Mouse (Mus musculus): Measurements from ENCODE around the gene Gm20388. TPM values are rescaled to one million over a fixed set of nuclear protein-coding genes. Genes with fewer than 3 reads are reported as not detected.
A peak's percentile ranks its signal among the peaks of the same experiment; 100 is the strongest.

Gm20388 gene
- polyA plus RNA-seq, 1 experiment from 2014 or later = not detected

- no peaks in the 10 kb centered on the region for H3K9me3 ChIP-seq
- no peak for ATAC-seq (ENCODE audit: insufficient number of reproducible peaks, insufficient read depth, low FRiP score, low TSS enrichment)
- H3K9ac ChIP-seq = no peak overlapping the region
- no peak overlapping the region for H3K4me2 ChIP-seq (replicated peaks)
- no peaks in the 10 kb centered on the region for H3K27me3 ChIP-seq
- H3K4me3 ChIP-seq = no peak overlapping the region
- H3K4me1 ChIP-seq = peaks cover 19% of the 10 kb centered on the region; the same call in 1 of the 2 replicates
- no peak overlapping the region for H3K27ac ChIP-seq
- H3K36me3 ChIP-seq = peaks cover 98% of the 10 kb centered on the region
- WGBS = 26% methylated on average over 9 of the region's 9 CpGs
These were observed 665.2 kb downstream of the Gm20388 start for GRCm38 (mm10) chr8:120575801-120576200.

GRCm38 (mm10) chr8:120577821-120578220, 667.2 kb downstream of the Gm20388 start:
- 85% methylated on average over 17 of the region's 17 CpGs for WGBS
- Histone ChIP-seq H3K9me3 (no peaks in the 10 kb centered on the region), H3K27me3 (no peaks in the 10 kb centered on the region), H3K27ac (no peak overlapping the region), H3K9ac (no peak overlapping the region), H3K36me3 (peaks cover 96% of the 10 kb centered on the region), H3K4me1 (peaks cover 19% of the 10 kb centered on the region; the same call in 1 of the 2 replicates), H3K4me2 (replicated peaks) (no peak overlapping the region), H3K4me3 (no peak overlapping the region)
- no peak for ATAC-seq (ENCODE audit: insufficient number of reproducible peaks, insufficient read depth, low FRiP score, low TSS enrichment)

DNA sequence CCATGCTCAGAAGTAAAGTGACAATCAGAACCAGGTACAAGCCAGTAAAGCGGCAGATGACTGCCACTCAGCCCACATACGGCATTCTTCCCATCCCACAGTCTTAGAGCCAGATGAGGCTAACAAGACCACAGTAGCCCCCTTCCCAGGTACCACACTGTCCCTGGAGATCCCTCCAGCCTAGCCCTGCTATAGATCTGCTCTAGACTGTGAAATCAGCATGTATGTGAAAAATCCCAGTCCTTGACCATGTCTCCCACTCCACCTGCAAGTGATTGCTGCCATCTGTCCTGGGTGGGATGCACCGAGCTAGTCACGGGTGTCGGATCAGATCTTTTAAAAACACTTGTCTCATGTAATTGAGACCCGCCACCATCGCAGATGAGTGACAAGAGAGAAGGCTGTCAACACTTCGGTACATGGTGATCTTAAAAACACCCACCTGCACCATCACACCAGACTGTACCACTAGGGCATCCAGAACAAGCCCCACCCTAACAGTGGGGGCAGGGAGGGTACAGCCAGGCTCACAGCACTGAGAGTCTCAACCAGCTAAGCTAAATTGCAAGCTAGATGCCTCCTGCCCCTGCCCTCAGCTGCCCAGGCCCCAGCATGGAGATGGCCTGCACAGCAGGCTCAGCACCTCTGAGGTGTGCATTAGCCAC, 669.8 kb downstream of the Gm20388 start:
- Histone ChIP-seq H3K27me3 (no peaks in the 10 kb centered on the region), H3K4me1 (0 out of 2 replicates have a peak, but pooled peaks cover 9% of the 10 kb centered on the region), H3K4me2 (replicated peaks) (no peak overlapping the region), H3K9ac (no peak overlapping the region), H3K36me3 (peaks cover 84% of the 10 kb centered on the region), H3K9me3 (no peaks in the 10 kb centered on the region), H3K27ac (no peak overlapping the region), H3K4me3 (no peak overlapping the region)
- ATAC-seq (ENCODE audit: insufficient number of reproducible peaks, insufficient read depth, low FRiP score, low TSS enrichment) = no peak
- WGBS = 80% methylated on average over 8 of the region's 8 CpGs

DNA sequence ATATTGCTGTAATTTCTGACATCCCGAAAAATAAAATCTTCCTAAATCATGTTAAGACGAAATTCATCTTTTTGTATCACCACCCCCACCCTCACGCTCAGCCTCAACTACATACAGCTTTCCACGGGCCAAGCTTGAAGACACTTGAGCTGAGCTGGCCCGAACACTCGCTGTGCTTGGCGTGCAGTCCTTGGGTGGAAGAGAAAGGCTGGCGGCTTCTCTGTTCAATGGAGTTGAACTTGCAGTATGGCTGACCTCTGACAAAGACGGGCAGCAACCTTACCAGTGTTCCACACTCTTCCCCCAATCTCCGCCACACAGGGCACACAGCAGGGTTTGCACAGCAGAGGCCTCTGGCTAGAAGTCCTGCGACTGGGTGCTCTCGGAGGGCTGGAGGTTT, 670.7 kb downstream of the Gm20388 start:
- H3K9ac ChIP-seq = no peak overlapping the region
- H3K36me3 ChIP-seq = peaks cover 81% of the 10 kb centered on the region
- no peak for ATAC-seq (ENCODE audit: insufficient number of reproducible peaks, insufficient read depth, low FRiP score, low TSS enrichment)
- WGBS = 92% methylated on average over 12 of the region's 12 CpGs
- H3K9me3 ChIP-seq = no peaks in the 10 kb centered on the region
- no peak overlapping the region for H3K4me3 ChIP-seq
- no peak overlapping the region for H3K27ac ChIP-seq
- H3K4me1 ChIP-seq = 0 out of 2 replicates have a peak, but pooled peaks cover 1% of the 10 kb centered on the region
- no peaks in the 10 kb centered on the region for H3K27me3 ChIP-seq
- H3K4me2 ChIP-seq (replicated peaks) = no peak overlapping the region

- Histone ChIP-seq H3K27ac (no peak overlapping the region), H3K4me2 (replicated peaks) (no peak overlapping the region), H3K9me3 (no peaks in the 10 kb centered on the region), H3K4me3 (no peak overlapping the region), H3K4me1 (no peaks in the 10 kb centered on the region), H3K27me3 (no peaks in the 10 kb centered on the region), H3K36me3 (peaks cover 76% of the 10 kb centered on the region), H3K9ac (no peak overlapping the region)
- 94% methylated on average over 8 of the region's 8 CpGs for WGBS
- ATAC-seq (ENCODE audit: insufficient number of reproducible peaks, insufficient read depth, low FRiP score, low TSS enrichment) = no peak
These were observed 671.2 kb downstream of the Gm20388 start for GRCm38 (mm10) chr8:120581811-120582210.

DNA sequence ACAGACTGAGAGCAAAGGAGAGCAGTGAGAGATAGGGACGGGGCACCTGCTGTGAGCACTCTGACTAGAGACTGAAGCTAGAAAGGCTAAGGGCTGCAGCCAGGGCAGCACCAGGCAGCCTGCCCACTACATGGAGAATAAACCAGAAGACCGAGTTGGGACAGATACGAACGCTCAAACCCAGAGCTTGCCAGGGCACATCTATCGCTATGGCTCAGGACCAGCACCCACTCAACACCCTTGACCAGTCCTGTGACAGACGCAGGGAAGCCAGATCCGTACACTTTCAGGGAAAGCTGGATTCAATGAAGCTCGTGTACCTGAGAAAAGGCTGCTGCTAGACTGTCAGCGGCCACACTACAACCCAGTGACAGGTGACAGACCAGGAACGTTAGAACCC, 674.9 kb downstream of the Gm20388 start:
- H3K4me3 ChIP-seq = no peak overlapping the region
- no peaks in the 10 kb centered on the region for H3K9me3 ChIP-seq
- 89% methylated on average over 10 of the region's 10 CpGs for WGBS
- no peak overlapping the region for H3K27ac ChIP-seq
- no peak overlapping the region for H3K9ac ChIP-seq
- ATAC-seq (ENCODE audit: insufficient number of reproducible peaks, insufficient read depth, low FRiP score, low TSS enrichment) = no peak
- peaks cover 41% of the 10 kb centered on the region for H3K36me3 ChIP-seq
- H3K4me2 ChIP-seq (replicated peaks) = no peak overlapping the region
- peaks cover 8% of the 10 kb centered on the region for H3K4me1 ChIP-seq
- no peaks in the 10 kb centered on the region for H3K27me3 ChIP-seq

GRCm38 (mm10) chr8:120588908-120589771, 678.5 kb downstream of the Gm20388 start, which contains the start of gene Gins2:
Gins2 (minus strand) TSS chr8:120589304.
- under 1% methylated on average over 67 of the region's 67 CpGs for WGBS
- peaks cover 19% of the 10 kb centered on the region for H3K36me3 ChIP-seq
- H3K4me3 ChIP-seq = peak within 1 kb of the TSS; percentile 77
- peak; percentile 99 for ATAC-seq (ENCODE audit: insufficient number of reproducible peaks, insufficient read depth, low FRiP score, low TSS enrichment)
- peak within 1 kb of the TSS; percentile 80 for H3K27ac ChIP-seq
- no peaks in the 10 kb centered on the region for H3K27me3 ChIP-seq
- H3K9ac ChIP-seq = peak within 1 kb of the TSS; percentile 79
- H3K4me1 ChIP-seq = peaks cover 14% of the 10 kb centered on the region
- H3K9me3 ChIP-seq = no peaks in the 10 kb centered on the region
- H3K4me2 ChIP-seq (replicated peaks) = peak within 1 kb of the TSS; percentile 91

DNA sequence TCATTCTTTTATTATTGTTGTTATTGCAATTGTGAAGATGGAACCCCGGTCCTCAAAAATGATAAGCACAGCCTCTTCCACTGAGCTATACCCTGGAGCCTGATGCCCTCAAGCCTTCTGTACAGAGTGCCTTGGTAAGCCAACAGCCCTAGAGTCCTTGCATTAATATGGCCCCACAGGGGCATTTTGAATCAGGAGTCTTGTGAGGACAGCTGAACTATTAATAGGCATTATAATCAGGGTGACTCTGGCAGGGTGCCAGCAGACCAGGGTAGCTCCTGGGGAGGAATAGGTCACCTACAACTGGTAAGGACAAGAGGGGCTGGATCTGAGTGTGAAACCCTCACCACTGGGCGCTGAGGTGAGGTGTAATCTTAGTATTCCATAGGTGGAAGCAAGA, 679.3 kb downstream of the Gm20388 start:
- H3K4me2 ChIP-seq (replicated peaks) = peak overlapping the region; percentile 60
- WGBS = 54% methylated on average over 2 of the region's 2 CpGs

GRCm38 (mm10) chr8:120591587-120592292, 681.1 kb downstream of the Gm20388 start:
- H3K27ac ChIP-seq = no peak overlapping the region
- no peaks in the 10 kb centered on the region for H3K36me3 ChIP-seq
- H3K9me3 ChIP-seq = no peaks in the 10 kb centered on the region
- no peak overlapping the region for H3K9ac ChIP-seq
- peaks cover 14% of the 10 kb centered on the region for H3K4me1 ChIP-seq
- 74% methylated on average over 10 of the region's 10 CpGs for WGBS
- H3K4me3 ChIP-seq = no peak overlapping the region
- ATAC-seq (ENCODE audit: insufficient number of reproducible peaks, insufficient read depth, low FRiP score, low TSS enrichment) = no peak
- H3K27me3 ChIP-seq = no peaks in the 10 kb centered on the region
- H3K4me2 ChIP-seq (replicated peaks) = no peak overlapping the region

More for the DNA sequence above, 679.3 kb downstream of the Gm20388 start:
- Histone ChIP-seq H3K4me3 (peak overlapping the region; percentile 77), H3K27me3 (no peaks in the 10 kb centered on the region), H3K9ac (peak overlapping the region; percentile 48), H3K27ac (0 out of 2 replicates have a peak overlapping the region, but pooled peaks have one; percentile 3), H3K36me3 (peaks cover 11% of the 10 kb centered on the region), H3K4me1 (peaks cover 14% of the 10 kb centered on the region), H3K9me3 (no peaks in the 10 kb centered on the region)
- ATAC-seq (ENCODE audit: insufficient number of reproducible peaks, insufficient read depth, low FRiP score, low TSS enrichment) = no peak

DNA sequence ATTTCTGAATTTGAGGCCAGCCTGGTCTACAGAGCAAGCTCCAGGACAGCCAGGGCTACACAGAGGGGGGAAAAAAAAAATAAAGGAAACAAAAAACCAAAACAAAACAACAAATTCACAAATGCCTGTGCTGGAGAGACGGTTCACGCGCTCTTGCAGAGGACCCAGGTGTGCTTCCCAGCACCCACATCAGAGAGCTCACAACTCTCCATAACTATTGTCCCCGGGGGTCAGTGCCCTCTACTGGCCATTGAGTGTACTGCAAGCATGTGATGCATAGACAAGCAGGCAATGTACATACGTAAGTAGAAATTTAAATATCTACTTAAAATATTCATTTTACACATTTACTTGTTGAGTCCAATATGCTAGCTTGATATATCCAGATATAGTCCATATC, 683.9 kb downstream of the Gm20388 start:
- WGBS = 89% methylated on average over 5 of the region's 5 CpGs
- Histone ChIP-seq H3K27ac (no peak overlapping the region), H3K4me3 (no peak overlapping the region), H3K9me3 (no peaks in the 10 kb centered on the region), H3K4me2 (replicated peaks) (no peak overlapping the region), H3K27me3 (peaks cover 4% of the 10 kb centered on the region; the same call in 1 of the 2 replicates), H3K4me1 (peaks cover 16% of the 10 kb centered on the region), H3K9ac (no peak overlapping the region), H3K36me3 (no peaks in the 10 kb centered on the region)
- ATAC-seq (ENCODE audit: insufficient number of reproducible peaks, insufficient read depth, low FRiP score, low TSS enrichment) = no peak

GRCm38 (mm10) chr8:120595963-120596362, 685.3 kb downstream of the Gm20388 start:
- Histone ChIP-seq H3K27ac (no peak overlapping the region), H3K9ac (no peak overlapping the region), H3K4me3 (no peak overlapping the region), H3K9me3 (no peaks in the 10 kb centered on the region), H3K4me2 (replicated peaks) (no peak overlapping the region), H3K4me1 (peaks cover 11% of the 10 kb centered on the region; the same call in 1 of the 2 replicates), H3K36me3 (no peaks in the 10 kb centered on the region), H3K27me3 (peaks cover 4% of the 10 kb centered on the region; the same call in 1 of the 2 replicates)
- 9% methylated on average over 5 of the region's 5 CpGs for WGBS
- no peak for ATAC-seq (ENCODE audit: insufficient number of reproducible peaks, insufficient read depth, low FRiP score, low TSS enrichment)
